Mouse (Mus musculus) liver, embryonic 12.5 days (tissue): ENCODE results near the gene Cyct. TPM values are rescaled to one million over a fixed set of nuclear protein-coding genes. Genes with fewer than 3 reads are reported as not detected.

Source experiments
- ATAC-seq: fragments of 200-750 bp; cut with Nextera tagmentation; 2 replicates; pipeline ENCODE4 v1.8.0; 2017; ENCODE audit warnings: moderate number of reproducible peaks, mild to moderate bottlenecking, moderate library complexity
- H3K27ac ChIP-seq: fragments of 300-500 bp; sonication (generic); 2 replicates; pipeline ENCODE4 v1.5.1; 2016; ENCODE audit warnings: mild to moderate bottlenecking
- H3K27me3 ChIP-seq: fragments of 300-500 bp; sonication (generic); replicated peaks from 2 replicates; pipeline ENCODE4 v1.6.1; 2016; ENCODE audit warnings: mild to moderate bottlenecking, moderate library complexity
- H3K36me3 ChIP-seq: fragments of 300-500 bp; sonication (generic); 2 replicates; pipeline ENCODE4 v1.6.1; 2016; ENCODE audit warnings: mild to moderate bottlenecking, moderate library complexity
- H3K4me1 ChIP-seq: fragments of 300-500 bp; sonication (generic); 2 replicates; pipeline ENCODE4 v1.6.1; 2016
- H3K4me2 ChIP-seq: fragments of 300-500 bp; sonication (generic); 2 replicates; pipeline ENCODE4 v1.6.1; 2016; ENCODE audit warnings: mild to moderate bottlenecking, moderate library complexity
- H3K4me3 ChIP-seq: fragments of 300-500 bp; sonication (generic); 2 replicates; pipeline ENCODE4 v1.5.1; 2016; ENCODE audit warnings: mild to moderate bottlenecking, moderate library complexity
- H3K9ac ChIP-seq: fragments of 300-500 bp; sonication (generic); 2 replicates; pipeline ENCODE4 v1.6.1; 2016; ENCODE audit warnings: mild to moderate bottlenecking, moderate library complexity
- H3K9me3 ChIP-seq: fragments of 300-500 bp; sonication (generic); replicated peaks from 2 replicates; pipeline ENCODE4 v1.6.1; 2016; ENCODE audit warnings: mild to moderate bottlenecking, moderate library complexity
- WGBS: fragments of 180-500 bp; shearing (Covaris S2); methylation state at CpG from one replicate; pipeline ENCODE4 v1.1.7; 2016; ENCODE audit not compliant: insufficient replicate concordance; 5-methylcytosine and 5-hydroxymethylcytosine counted together
- polyA plus RNA-seq: library from polyadenylated mRNA; unstranded; fragments of >200 nt; fragmentation: Nextera tagmentation; extraction: Ambion mirVana; gene quantifications from 2 replicates; pipeline ENCODE4 v1.2.1, GENCODE M21; 2016

Cyct gene
- polyA plus RNA-seq, 1 experiment from 2014 or later = not detected

- Histone ChIP-seq H3K4me3 (peak within 1 kb of the TSS; percentile 97), H3K36me3 (peaks cover 28% of the 10 kb centered on the region), H3K27me3 (no peaks in the 10 kb centered on the region), H3K4me1 (peaks cover 33% of the 10 kb centered on the region), H3K9me3 (no peaks in the 10 kb centered on the region), H3K9ac (peak within 1 kb of the TSS; percentile 90), H3K4me2 (peak within 1 kb of the TSS; percentile 94), H3K27ac (peak within 1 kb of the TSS; percentile 94)
- under 1% methylated on average over 61 of the region's 61 CpGs for WGBS
- peak; percentile 91 for ATAC-seq
Measured at GRCm38 (mm10) chr2:76369821-76370655, 9.8 kb upstream of the Cyct start, which contains the start of gene Rbm45. Gene Rbm45, plus strand, starts transcription at chr2:76369984.

- 48% methylated on average over 12 of the region's 13 CpGs for WGBS
- no peaks in the 10 kb centered on the region for H3K27me3 ChIP-seq
- no peaks in the 10 kb centered on the region for H3K9me3 ChIP-seq
- H3K4me1 ChIP-seq = peaks cover 33% of the 10 kb centered on the region
- no peak overlapping the region for H3K9ac ChIP-seq
- H3K36me3 ChIP-seq = peaks cover 19% of the 10 kb centered on the region
- peak overlapping the region; percentile 97; the same call in 1 of the 2 replicates for H3K4me3 ChIP-seq
- peak overlapping the region; percentile 94 for H3K4me2 ChIP-seq
- ATAC-seq = no peak
- no peak overlapping the region for H3K27ac ChIP-seq
Measured at GRCm38 (mm10) chr2:76368861-76369660, 8.8 kb upstream of the Cyct start.

- no peak overlapping the region for H3K4me3 ChIP-seq
- H3K27ac ChIP-seq = no peak overlapping the region
- H3K4me2 ChIP-seq = no peak overlapping the region
- no peak overlapping the region for H3K9ac ChIP-seq
- H3K4me1 ChIP-seq = peaks cover 31% of the 10 kb centered on the region
- H3K36me3 ChIP-seq = peaks cover 4% of the 10 kb centered on the region; the same call in 1 of the 2 replicates
- ATAC-seq = no peak
- no peaks in the 10 kb centered on the region for H3K27me3 ChIP-seq
- WGBS = 14% methylated on average over 9 of the region's 9 CpGs
- H3K9me3 ChIP-seq = no peaks in the 10 kb centered on the region
Measured at GRCm38 (mm10) chr2:76367188-76367922, 7.1 kb upstream of the Cyct start.

DNA sequence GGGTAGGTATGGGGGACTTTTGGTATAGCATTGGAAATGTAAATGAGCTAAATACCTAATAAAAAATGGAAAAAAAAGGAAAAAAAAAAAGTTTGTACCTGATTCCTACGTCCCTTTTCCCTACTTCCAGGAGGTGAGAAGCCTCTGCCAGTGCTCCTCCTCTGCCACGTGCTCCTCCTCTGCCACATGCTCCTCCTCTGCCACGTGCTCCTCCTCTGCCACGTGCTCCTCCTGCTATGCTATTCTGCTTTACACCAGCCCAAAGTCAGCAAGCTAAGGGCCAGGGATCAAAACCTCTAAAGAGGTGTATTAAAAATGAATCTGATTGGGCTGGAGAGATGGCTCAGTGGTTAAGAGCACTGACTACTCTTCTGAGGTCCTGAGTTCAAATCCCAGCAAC, 5.6 kb upstream of the Cyct start:
- Histone ChIP-seq H3K36me3 (no peaks in the 10 kb centered on the region), H3K27ac (no peak overlapping the region), H3K4me3 (no peak overlapping the region), H3K27me3 (no peaks in the 10 kb centered on the region), H3K4me1 (peaks cover 15% of the 10 kb centered on the region), H3K4me2 (no peak overlapping the region), H3K9me3 (no peaks in the 10 kb centered on the region), H3K9ac (no peak overlapping the region)
- 57% methylated on average over 4 of the region's 4 CpGs for WGBS
- ATAC-seq = no peak

GRCm38 (mm10) chr2:76362111-76362510, 1.9 kb upstream of the Cyct start:
- no peaks in the 10 kb centered on the region for H3K27me3 ChIP-seq

DNA sequence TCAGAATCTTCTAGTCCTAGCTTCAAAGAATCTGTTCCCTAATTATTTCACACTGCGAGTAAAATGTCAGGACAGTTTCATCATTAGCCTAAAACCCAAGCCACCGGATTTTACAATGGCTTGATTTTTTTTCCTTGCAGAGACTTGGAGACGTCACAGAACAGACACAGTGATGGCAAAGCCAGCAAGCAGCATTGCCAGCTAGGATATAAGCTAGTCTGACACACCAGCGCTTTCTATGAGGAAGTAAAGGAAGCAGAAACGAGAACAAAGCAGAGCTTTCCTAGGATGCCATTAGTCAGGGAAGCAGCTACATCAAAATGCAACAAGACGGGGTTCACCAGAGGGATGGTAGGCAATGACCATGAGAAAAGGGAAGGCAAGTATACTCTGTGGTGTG, 12.4 kb downstream of the Cyct start:
- Histone ChIP-seq H3K4me3 (no peak overlapping the region), H3K27me3 (no peaks in the 10 kb centered on the region), H3K27ac (no peak overlapping the region), H3K9me3 (no peaks in the 10 kb centered on the region), H3K4me2 (no peak overlapping the region), H3K4me1 (no peaks in the 10 kb centered on the region), H3K36me3 (no peaks in the 10 kb centered on the region), H3K9ac (no peak overlapping the region)
- no peak for ATAC-seq
- 55% methylated on average over 6 of the region's 6 CpGs for WGBS

More at GRCm38 (mm10) chr2:76362111-76362510, 1.9 kb upstream of the Cyct start:
- no peaks in the 10 kb centered on the region for H3K9me3 ChIP-seq
- H3K27ac ChIP-seq = no peak overlapping the region
- H3K4me3 ChIP-seq = no peak overlapping the region
- H3K4me1 ChIP-seq = no peaks in the 10 kb centered on the region
- no peak for ATAC-seq
- no peak overlapping the region for H3K9ac ChIP-seq
- H3K4me2 ChIP-seq = no peak overlapping the region
- WGBS = 41% methylated on average over 2 of the region's 2 CpGs
- no peaks in the 10 kb centered on the region for H3K36me3 ChIP-seq

DNA sequence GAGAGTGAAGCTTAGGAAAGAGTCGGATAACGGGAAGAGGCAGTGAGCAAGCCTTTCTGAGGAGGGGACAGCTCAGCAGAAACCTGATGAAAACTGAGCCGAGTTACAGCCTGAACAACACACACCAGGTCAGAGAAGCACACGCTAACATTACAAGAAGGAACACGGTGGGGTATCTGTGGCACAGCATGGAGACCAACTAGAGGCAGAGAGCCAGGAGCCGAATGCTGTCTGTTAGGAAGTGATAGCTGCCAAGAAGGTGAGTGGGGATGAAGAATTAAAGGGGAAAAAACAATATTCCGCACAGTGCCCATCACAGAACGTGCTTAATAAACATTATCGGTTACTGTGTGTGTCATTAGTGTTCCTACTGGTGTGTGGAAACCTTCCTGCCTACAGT, 18.1 kb downstream of the Cyct start:
- ATAC-seq = no peak
- no peak overlapping the region for H3K4me3 ChIP-seq
- H3K27ac ChIP-seq = no peak overlapping the region
- H3K27me3 ChIP-seq = peaks cover 33% of the 10 kb centered on the region
- H3K4me2 ChIP-seq = no peak overlapping the region
- WGBS = 75% methylated on average over 9 of the region's 9 CpGs
- no peaks in the 10 kb centered on the region for H3K36me3 ChIP-seq
- H3K9ac ChIP-seq = no peak overlapping the region
- 0 out of 2 replicates have a peak, but pooled peaks cover 7% of the 10 kb centered on the region for H3K4me1 ChIP-seq
- no peaks in the 10 kb centered on the region for H3K9me3 ChIP-seq

DNA sequence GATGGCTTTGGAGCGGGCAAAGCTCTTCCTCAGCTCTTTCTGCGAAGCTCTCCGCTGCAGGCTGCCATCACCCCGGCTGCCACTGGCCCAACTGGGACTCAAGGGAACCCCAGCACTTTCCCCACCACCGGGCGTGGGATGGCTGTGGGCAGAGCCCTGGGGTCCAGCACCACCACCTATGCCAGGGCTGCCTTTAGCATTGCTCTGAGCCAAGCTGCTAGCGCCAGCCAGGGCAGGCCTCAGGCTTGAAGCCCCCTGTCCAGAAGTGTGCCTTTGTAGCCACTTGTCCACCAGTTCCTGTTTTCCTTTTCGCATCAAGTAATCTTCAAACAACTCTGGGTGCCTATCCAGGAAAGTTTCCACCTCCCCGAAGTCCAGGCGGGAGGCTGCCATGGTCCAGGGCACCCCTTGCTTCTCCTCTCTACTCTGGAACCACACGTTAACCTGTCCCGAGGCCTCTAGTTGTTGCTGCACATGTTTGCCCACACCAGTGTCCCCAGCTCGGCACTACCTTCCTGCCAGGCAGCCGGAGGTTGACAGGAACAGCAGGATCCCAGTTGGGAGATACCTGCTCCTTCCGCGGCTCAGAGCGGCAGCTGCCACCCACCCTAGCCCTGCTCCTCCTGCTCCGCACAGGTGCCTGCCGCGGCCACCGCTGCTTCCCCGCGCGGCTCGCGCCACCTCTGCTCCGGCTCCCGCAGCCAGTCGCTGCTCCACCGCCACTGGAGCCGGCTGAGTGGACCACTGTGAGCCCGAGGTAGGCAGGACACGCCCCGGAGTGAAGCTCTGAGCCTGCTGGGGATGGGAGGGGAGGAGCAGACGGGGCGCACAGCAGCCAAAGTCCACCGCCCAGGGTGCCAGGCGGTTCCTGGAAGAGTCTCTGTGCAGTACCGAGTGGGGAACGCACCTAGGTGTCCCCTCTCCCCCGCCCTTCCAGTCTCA, 21.8 kb downstream of the Cyct start, which contains the start of gene Pde11a:
Gene Pde11a (minus strand): TSS at position 560 of the 942 bp plus-strand sequence.
- Histone ChIP-seq H3K4me2 (peak within 1 kb of the TSS; percentile 76), H3K36me3 (no peaks in the 10 kb centered on the region), H3K27me3 (peaks cover 40% of the 10 kb centered on the region), H3K9me3 (no peaks in the 10 kb centered on the region), H3K4me1 (0 out of 2 replicates have a peak, but pooled peaks cover 7% of the 10 kb centered on the region), H3K9ac (0 out of 2 replicates have a peak within 1 kb of the TSS, but pooled peaks have one; percentile 15), H3K4me3 (peak within 1 kb of the TSS; percentile 49), H3K27ac (no peak within 1 kb of the TSS)
- ATAC-seq = peak; percentile 49
- WGBS = 12% methylated on average over 39 of the region's 41 CpGs

- Histone ChIP-seq H3K27ac (no peak overlapping the region), H3K36me3 (no peaks in the 10 kb centered on the region), H3K27me3 (peaks cover 32% of the 10 kb centered on the region), H3K4me1 (0 out of 2 replicates have a peak, but pooled peaks cover 7% of the 10 kb centered on the region), H3K4me3 (no peak overlapping the region), H3K4me2 (no peak overlapping the region), H3K9me3 (no peaks in the 10 kb centered on the region), H3K9ac (no peak overlapping the region)
- WGBS = 62% methylated on average over 5 of the region's 5 CpGs
- ATAC-seq = no peak
Measured at GRCm38 (mm10) chr2:76334596-76334995, 25.7 kb downstream of the Cyct start.

GRCm38 (mm10) chr2:76332161-76332805, 28.0 kb downstream of the Cyct start:
- Histone ChIP-seq H3K4me3 (no peak overlapping the region), H3K36me3 (no peaks in the 10 kb centered on the region), H3K9me3 (no peaks in the 10 kb centered on the region), H3K4me2 (no peak overlapping the region), H3K27ac (no peak overlapping the region), H3K4me1 (no peaks in the 10 kb centered on the region), H3K27me3 (peaks cover 8% of the 10 kb centered on the region), H3K9ac (no peak overlapping the region)
- 50% methylated on average over 11 of the region's 11 CpGs for WGBS
- ATAC-seq = no peak
